Mouse (Mus musculus) midbrain, postnatal 0 days (tissue): Measurements from ENCODE around the gene Blnk. TPM values are rescaled to one million over a fixed set of nuclear protein-coding genes. Genes with fewer than 3 reads are reported as not detected.

ENCODE experiments used
- ATAC-seq: fragments of 200-750 bp; cut with Nextera tagmentation; 2 replicates; pipeline ENCODE4 v1.8.0; 2017; ENCODE audit warnings: moderate number of reproducible peaks, mild to moderate bottlenecking, moderate TSS enrichment, moderate library complexity; ENCODE audit not compliant: low FRiP score
- DNase-seq: peaks from one replicate; pipeline ENCODE4 v3.0.0-alpha.2; 2015; ENCODE audit warnings: low spot score
- H3K27ac ChIP-seq: fragments of 300-500 bp; sonication (generic); 2 replicates; pipeline ENCODE4 v1.5.1; 2014; ENCODE audit warnings: low read depth, mild to moderate bottlenecking, low read length, mixed read lengths
- H3K27me3 ChIP-seq: fragments of 300-500 bp; sonication (generic); 2 replicates; pipeline ENCODE4 v1.6.1; 2014; ENCODE audit warnings: low read length, control low read depth, mixed read lengths; ENCODE audit not compliant: insufficient read depth
- H3K36me3 ChIP-seq: fragments of 300-500 bp; sonication (generic); 2 replicates; pipeline ENCODE4 v1.6.1; 2014; ENCODE audit warnings: low read length, control low read depth, mixed read lengths; ENCODE audit not compliant: insufficient read depth
- H3K4me1 ChIP-seq: fragments of 300-500 bp; sonication (generic); 2 replicates; pipeline ENCODE4 v1.6.1; 2014; ENCODE audit warnings: mild to moderate bottlenecking, control low read depth, antibody characterized with exemption, low read length, mixed read lengths; ENCODE audit not compliant: insufficient read depth
- H3K4me2 ChIP-seq: fragments of 300-500 bp; sonication (generic); 2 replicates; pipeline ENCODE4 v1.6.1; 2014; ENCODE audit warnings: low read depth, mild to moderate bottlenecking, low read length, mixed read lengths; ENCODE audit not compliant: poor library complexity, severe bottlenecking
- H3K4me3 ChIP-seq: fragments of 300-500 bp; sonication (generic); 2 replicates; pipeline ENCODE4 v1.5.1; 2014; ENCODE audit warnings: low read depth, mild to moderate bottlenecking, low read length, moderate library complexity
- H3K9ac ChIP-seq: fragments of 300-500 bp; sonication (generic); replicated peaks from 2 replicates; pipeline ENCODE4 v1.6.1; 2014; ENCODE audit warnings: mild to moderate bottlenecking, low read length, moderate library complexity, mixed read lengths; ENCODE audit not compliant: poor library complexity, severe bottlenecking
- H3K9me3 ChIP-seq: fragments of 300-500 bp; sonication (generic); 2 replicates; pipeline ENCODE4 v1.6.1; 2016; ENCODE audit warnings: low read length, control low read depth
- CTCF ChIP-seq: IDR thresholded peaks from 2 replicates; pipeline ENCODE4 v1.5.1; 2016; ENCODE audit warnings: antibody characterized with exemption, mild to moderate bottlenecking
- WGBS: fragments of 180-500 bp; shearing (Covaris S2); extraction: QIAGEN DNeasy Blood & Tissue Kit; methylation state at CpG from one replicate; pipeline ENCODE4 v1.1.7; 2014; 5-methylcytosine and 5-hydroxymethylcytosine counted together
- polyA plus RNA-seq: library from polyadenylated mRNA; unstranded; fragments of >200 nt; fragmentation: Nextera tagmentation; extraction: Ambion mirVana; gene quantifications from 2 replicates; pipeline ENCODE4 v1.2.1, GENCODE M21; 2015
- total RNA-seq: library from RNA; depleted of rRNA; stranded (reverse); fragments of >200 nt; gene quantifications from 2 replicates; pipeline ENCODE4 v1.2.3, GENCODE M21; 2014

Gene Blnk
- total and polyA plus RNA-seq, 2 experiments from 2014 or later: 1.2 to 1.4 TPM

DNA sequence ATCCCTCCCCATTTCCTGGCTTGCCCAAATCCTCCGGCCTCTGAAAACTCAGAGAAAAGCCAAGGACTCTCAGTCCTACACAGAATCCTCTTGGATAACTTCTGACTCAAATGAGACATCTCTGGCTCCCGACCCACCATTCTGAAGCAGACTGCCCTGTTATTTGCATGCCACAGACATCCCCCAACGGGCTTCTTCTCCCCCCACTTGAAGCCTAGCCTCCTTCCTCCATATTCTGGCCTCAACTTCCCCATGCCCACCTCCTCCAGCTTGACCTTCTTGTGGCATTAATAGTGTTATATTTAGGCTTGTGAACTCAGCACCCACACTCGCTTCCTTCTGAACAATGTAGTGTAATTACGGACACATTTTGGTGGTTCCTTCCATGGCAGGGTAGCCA, 13.7 kb downstream of the Blnk start:
- WGBS: 77% methylated on average over 5 of the region's 5 CpGs
- Histone ChIP-seq H3K4me3 (no peak overlapping the region), H3K4me1 (no peaks in the 10 kb centered on the region), H3K36me3 (no peaks in the 10 kb centered on the region), H3K4me2 (no peak overlapping the region), H3K27me3 (no peaks in the 10 kb centered on the region), H3K27ac (no peak overlapping the region), H3K9ac (no peak overlapping the region), H3K9me3 (no peaks in the 10 kb centered on the region)
- TF ChIP-seq CTCF: no peak
- ATAC-seq (no peak), DNase-seq (no peak)

DNA sequence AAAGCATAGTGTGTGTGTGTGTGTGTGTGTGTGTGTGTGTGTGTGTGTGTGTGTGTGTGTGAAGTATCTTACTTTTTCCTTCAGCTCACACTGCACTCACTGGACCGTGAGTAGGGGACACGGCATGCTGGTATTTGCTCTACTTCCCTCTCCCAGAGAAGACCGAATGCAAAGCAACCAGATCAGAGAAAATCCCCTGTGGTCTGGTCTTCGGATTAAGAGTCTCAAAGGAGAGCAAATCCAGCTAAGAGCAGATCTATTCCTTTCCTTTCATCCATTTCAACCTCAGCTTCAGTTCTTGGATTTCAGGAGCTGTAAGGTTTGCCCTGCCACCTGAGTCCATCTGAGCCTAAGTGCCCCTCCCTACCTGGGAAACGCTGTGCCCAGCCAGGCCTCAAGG, 16.3 kb downstream of the Blnk start:
- Histone ChIP-seq H3K4me2 (no peak overlapping the region), H3K27ac (no peak overlapping the region), H3K9ac (no peak overlapping the region), H3K27me3 (no peaks in the 10 kb centered on the region), H3K36me3 (no peaks in the 10 kb centered on the region), H3K4me1 (no peaks in the 10 kb centered on the region), H3K4me3 (no peak overlapping the region), H3K9me3 (no peaks in the 10 kb centered on the region)
- 12% methylated on average over 5 of the region's 5 CpGs for WGBS
- no peak for TF ChIP-seq CTCF
- no peak for DNase-seq
- no peak for ATAC-seq

DNA sequence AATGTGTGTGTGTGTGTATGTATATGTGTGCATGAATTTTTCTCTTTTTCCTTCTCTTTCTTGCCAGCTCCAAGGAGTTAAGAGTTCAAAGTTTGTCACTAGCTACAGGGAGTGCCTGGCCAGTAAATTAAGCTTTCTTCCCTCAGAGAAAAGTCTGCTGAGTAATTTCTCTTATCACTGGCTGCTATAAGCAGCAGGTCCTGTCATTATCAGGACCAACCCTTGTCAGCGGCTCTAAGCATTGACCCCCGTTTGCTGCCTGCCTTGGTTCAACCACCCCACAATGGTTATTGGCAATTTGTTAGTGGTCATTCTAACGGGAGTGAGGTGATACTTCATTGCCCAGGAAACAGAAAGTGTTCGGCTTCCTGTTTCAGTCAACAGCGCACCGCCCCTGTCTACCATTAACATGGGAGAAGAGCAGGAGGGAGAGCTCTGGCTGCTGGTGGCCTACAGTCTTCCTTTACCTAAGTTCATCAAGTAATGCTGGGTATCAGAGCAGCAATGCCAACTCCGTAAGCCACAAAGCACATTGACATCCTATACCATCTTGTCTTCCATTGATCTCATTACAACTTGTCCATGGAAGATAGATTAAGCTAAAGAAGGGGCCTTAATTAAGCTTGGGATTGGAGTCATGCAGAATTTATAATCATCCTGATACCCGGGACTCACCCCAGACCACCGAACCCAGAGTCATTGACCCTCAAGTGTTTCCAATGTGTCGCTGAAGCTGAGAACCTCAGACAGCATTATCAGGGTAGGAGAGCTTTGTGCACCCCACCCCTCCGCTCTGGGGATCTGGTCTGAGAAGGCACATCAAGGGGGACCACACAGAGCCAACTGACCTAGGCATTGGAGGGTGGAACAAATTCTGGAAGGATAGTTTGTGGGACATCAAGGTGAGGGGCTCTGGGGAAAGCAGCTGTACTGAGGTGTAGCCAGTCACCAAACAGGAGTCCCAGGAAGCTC, 17.1 kb downstream of the Blnk start:
- TF ChIP-seq CTCF: no peak
- DNase-seq: no peak
- no peaks in the 10 kb centered on the region for H3K9me3 ChIP-seq
- H3K36me3 ChIP-seq: no peaks in the 10 kb centered on the region
- H3K27me3 ChIP-seq: no peaks in the 10 kb centered on the region
- no peak for ATAC-seq
- no peak overlapping the region for H3K27ac ChIP-seq
- H3K4me2 ChIP-seq: no peak overlapping the region
- H3K4me1 ChIP-seq: no peaks in the 10 kb centered on the region
- 86% methylated on average over 11 of the region's 11 CpGs for WGBS
- no peak overlapping the region for H3K4me3 ChIP-seq
- no peak overlapping the region for H3K9ac ChIP-seq

DNA sequence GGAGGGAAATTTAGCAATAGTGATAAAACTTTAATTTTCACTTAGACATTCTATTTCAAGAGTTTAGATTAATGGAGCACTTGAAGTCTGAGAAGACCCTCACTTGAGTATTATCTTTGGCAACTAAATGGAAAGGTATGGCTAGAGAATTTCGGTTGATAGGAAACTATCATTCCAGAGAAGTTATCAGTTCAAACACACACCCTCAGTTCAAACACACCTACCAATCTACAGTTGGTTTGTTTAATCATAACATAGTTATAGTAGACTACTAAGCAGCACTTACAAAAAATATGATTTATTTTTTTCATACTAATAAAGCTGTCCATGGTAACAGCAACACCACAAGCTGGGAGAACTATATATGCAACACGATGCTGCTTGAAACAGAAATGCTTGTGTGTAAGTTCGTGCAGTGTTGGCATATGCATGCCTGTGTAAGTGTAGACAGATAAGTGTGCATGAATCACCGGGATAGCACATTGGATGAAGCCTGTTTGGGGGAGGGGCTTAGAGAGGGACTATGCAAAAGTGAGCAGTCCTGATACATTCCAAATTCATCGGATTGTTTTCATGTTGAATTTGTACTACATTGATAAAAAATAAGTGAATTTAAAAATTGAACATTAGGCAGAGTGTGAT, 22.9 kb downstream of the Blnk start:
- Histone ChIP-seq H3K4me1 (no peaks in the 10 kb centered on the region), H3K27me3 (no peaks in the 10 kb centered on the region), H3K4me3 (no peak overlapping the region), H3K4me2 (no peak overlapping the region), H3K9me3 (no peaks in the 10 kb centered on the region), H3K27ac (no peak overlapping the region), H3K36me3 (no peaks in the 10 kb centered on the region), H3K9ac (no peak overlapping the region)
- no peak for DNase-seq
- ATAC-seq: no peak
- no peak for TF ChIP-seq CTCF
- 86% methylated on average over 5 of the region's 5 CpGs for WGBS

DNA sequence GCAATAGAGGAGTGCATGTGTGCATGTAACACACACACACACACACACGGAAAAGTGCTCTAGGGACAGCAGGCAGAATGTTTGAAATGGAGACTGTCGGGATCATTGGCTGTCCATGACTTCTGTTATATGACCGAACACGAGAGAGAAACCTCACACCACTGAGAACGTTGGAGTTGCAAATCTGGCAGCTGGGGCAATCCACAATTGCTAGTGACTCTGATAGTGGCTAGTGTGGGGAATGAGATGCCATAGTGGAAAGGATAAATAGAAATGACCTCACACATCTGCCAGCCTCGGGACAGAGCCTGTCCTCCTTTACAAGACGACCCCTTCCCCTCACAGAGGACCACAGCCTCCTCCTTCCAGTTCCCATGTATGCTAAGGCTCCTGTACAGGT, 23.6 kb downstream of the Blnk start:
- no peak overlapping the region for H3K4me2 ChIP-seq
- H3K4me3 ChIP-seq: no peak overlapping the region
- 78% methylated on average over 7 of the region's 7 CpGs for WGBS
- no peaks in the 10 kb centered on the region for H3K27me3 ChIP-seq
- H3K9ac ChIP-seq: no peak overlapping the region
- no peaks in the 10 kb centered on the region for H3K36me3 ChIP-seq
- no peaks in the 10 kb centered on the region for H3K4me1 ChIP-seq
- ATAC-seq (no peak), DNase-seq (no peak)
- H3K27ac ChIP-seq: no peak overlapping the region
- TF ChIP-seq CTCF: no peak
- H3K9me3 ChIP-seq: no peaks in the 10 kb centered on the region

DNA sequence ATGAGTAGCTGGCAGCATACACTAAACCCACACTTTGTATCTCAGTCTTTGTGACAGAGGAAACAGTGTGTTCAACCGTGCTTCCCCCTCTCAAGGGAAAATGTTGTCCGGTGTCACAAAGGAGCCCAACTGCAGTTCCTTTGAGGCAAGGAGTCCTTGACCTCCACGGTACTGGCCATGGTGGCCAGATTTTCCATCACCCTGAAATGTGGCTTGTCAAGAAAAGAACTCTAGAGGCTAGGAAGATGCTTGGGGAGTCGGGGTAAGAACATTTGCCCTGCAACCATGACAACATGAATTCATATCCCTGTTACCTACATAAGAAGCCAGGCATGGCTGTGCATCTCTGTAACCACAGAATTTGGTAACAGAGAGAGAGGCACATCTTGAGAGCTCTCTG, 24.0 kb downstream of the Blnk start:
- no peak for TF ChIP-seq CTCF
- no peak overlapping the region for H3K4me2 ChIP-seq
- no peaks in the 10 kb centered on the region for H3K4me1 ChIP-seq
- no peak overlapping the region for H3K4me3 ChIP-seq
- no peak for DNase-seq
- 79% methylated on average over 4 of the region's 4 CpGs for WGBS
- no peak for ATAC-seq
- no peaks in the 10 kb centered on the region for H3K36me3 ChIP-seq
- no peak overlapping the region for H3K27ac ChIP-seq
- no peak overlapping the region for H3K9ac ChIP-seq
- no peaks in the 10 kb centered on the region for H3K27me3 ChIP-seq
- H3K9me3 ChIP-seq: no peaks in the 10 kb centered on the region
